Mouse (Mus musculus) lung, adult 2 months (tissue): ENCODE measurements around the gene Slc6a1. TPM values are rescaled to one million over a fixed set of nuclear protein-coding genes. Genes with fewer than 3 reads are reported as not detected.

Experiments used
- DNase-seq: peaks from one replicate; pipeline ENCODE4 v3.0.0; 2022
- H3K4me1 ChIP-seq: fragments of 200-500 bp; 2 replicates; pipeline ENCODE4 v1.6.1; 2011; ENCODE audit warnings: low read length; ENCODE audit not compliant: control insufficient read depth, insufficient read depth
- H3K4me3 ChIP-seq: fragments of 200-500 bp; replicated peaks from 2 replicates; pipeline ENCODE3; 2011; ENCODE audit warnings: low read depth, mild to moderate bottlenecking, control low read depth, low read length; ENCODE audit errors: extremely low read depth
- CTCF ChIP-seq: fragments of 200-500 bp; IDR thresholded peaks from 2 replicates; pipeline ENCODE4 v1.5.1; 2011; ENCODE audit warnings: mild to moderate bottlenecking, low read length, control low read depth; ENCODE audit not compliant: insufficient read depth
- POLR2A ChIP-seq: fragments of 200-500 bp; IDR thresholded peaks from 2 replicates; pipeline ENCODE4 v1.6.1; 2011; ENCODE audit warnings: low read depth, mild to moderate bottlenecking, control low read depth, low read length, borderline replicate concordance; ENCODE audit errors: extremely low read depth
- WGBS: fragments of 180-500 bp; shearing (Covaris S2); methylation state at CpG from one replicate; pipeline ENCODE4 v1.1.7; 2018; 5-methylcytosine and 5-hydroxymethylcytosine counted together
- polyA plus RNA-seq: library from polyadenylated mRNA; depleted of rRNA; stranded (reverse); fragments of >200 nt; gene quantifications from 2 replicates; pipeline ENCODE4 v1.2.3, GENCODE M21; 2012; rRNA removed

The Slc6a1 gene
- polyA plus RNA-seq, 1 experiment: 0.24 TPM

GRCm38 (mm10) chr6:114347831-114348754, 65.7 kb downstream of the Slc6a1 start:
- no peak for TF ChIP-seq POLR2A
- no peak for DNase-seq
- 41% methylated on average over 13 of the region's 13 CpGs for WGBS
- H3K4me1 ChIP-seq: no peaks in the 10 kb centered on the region
- H3K4me3 ChIP-seq: no peak overlapping the region

DNA sequence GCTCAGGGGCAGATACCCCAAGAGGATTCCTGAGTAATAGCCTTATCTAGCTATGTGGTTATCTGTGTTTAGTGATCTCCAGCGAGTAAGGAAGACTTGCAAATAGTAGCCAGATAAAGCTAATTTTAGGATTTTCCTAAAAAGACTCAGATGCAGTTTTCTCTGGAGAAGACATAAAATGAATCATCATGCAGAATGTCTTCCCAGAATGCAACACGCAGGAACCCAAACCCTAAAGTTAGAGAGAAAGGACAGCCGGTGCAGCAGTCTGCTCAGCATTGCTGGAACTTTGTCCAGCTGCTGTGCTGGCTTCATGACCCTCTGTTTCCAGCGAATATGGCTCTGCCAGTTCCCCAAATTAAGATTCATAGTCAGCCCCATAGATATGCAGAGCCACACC, 72.2 kb downstream of the Slc6a1 start:
- no peak for DNase-seq
- TF ChIP-seq POLR2A (no peak), CTCF (no peak)
- H3K4me3 ChIP-seq: no peak overlapping the region
- no peaks in the 10 kb centered on the region for H3K4me1 ChIP-seq
- WGBS: 51% methylated on average over 4 of the region's 4 CpGs

GRCm38 (mm10) chr6:114358171-114358570, 75.7 kb downstream of the Slc6a1 start:
- DNase-seq: no peak

GRCm38 (mm10) chr6:114362355-114362754, 79.9 kb downstream of the Slc6a1 start:
- TF ChIP-seq POLR2A: no peak
- TF ChIP-seq CTCF: no peak
- WGBS: 51% methylated on average over 4 of the region's 4 CpGs
- no peak for DNase-seq
- H3K4me3 ChIP-seq: no peak overlapping the region
- H3K4me1 ChIP-seq: no peaks in the 10 kb centered on the region

More at GRCm38 (mm10) chr6:114358171-114358570, 75.7 kb downstream of the Slc6a1 start:
- WGBS: 27% methylated on average over 3 of the region's 3 CpGs
- Histone ChIP-seq H3K4me1 (no peaks in the 10 kb centered on the region), H3K4me3 (no peak overlapping the region)
- no peak for TF ChIP-seq CTCF
- TF ChIP-seq POLR2A: no peak

DNA sequence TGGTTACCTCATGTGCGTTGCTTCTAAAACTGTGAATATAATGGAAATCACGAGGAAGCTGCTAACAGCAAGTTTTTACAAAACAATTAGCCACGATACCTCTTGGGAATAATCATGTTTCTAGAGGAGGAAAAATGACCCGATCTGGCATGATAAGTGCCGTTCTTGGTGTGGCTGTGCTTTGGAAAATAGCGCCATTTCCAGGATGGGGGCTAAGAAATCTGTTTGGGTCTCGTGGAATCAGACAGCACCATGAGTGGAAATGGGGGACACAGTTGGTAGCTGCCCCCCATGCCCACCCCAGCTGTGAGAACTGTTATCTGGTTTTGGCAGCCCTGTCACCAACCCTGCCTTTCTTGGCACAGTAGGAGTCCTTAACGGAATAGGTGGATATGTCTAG, 81.3 kb downstream of the Slc6a1 start:
- Histone ChIP-seq H3K4me1 (no peaks in the 10 kb centered on the region), H3K4me3 (no peak overlapping the region)
- no peak for TF ChIP-seq CTCF
- no peak for TF ChIP-seq POLR2A
- 78% methylated on average over 8 of the region's 8 CpGs for WGBS
- no peak for DNase-seq

GRCm38 (mm10) chr6:114364734-114365133, 82.3 kb downstream of the Slc6a1 start:
- 71% methylated on average over 5 of the region's 5 CpGs for WGBS
- H3K4me3 ChIP-seq: no peak overlapping the region
- no peaks in the 10 kb centered on the region for H3K4me1 ChIP-seq
- no peak for DNase-seq
- TF ChIP-seq POLR2A (no peak), CTCF (no peak)

DNA sequence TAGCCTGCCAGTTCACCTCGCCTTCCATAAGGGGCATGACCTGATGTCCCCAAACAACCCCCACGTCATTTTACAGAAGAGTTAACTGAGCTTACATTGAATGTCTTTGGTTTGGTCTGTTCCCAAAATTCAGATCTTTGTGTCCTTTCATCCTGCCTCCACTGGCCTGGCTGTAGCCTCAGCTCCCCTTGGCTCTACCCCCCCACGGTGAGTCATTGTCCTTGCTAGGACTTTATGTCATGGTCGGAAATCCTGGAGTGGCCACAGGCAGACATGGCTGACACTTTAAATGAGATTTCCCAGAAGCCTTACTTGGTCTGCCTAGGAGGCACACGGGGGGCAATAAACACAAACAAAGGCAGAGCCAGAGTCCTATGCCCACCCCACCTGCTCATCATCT, 83.8 kb downstream of the Slc6a1 start:
- no peaks in the 10 kb centered on the region for H3K4me1 ChIP-seq
- no peak overlapping the region for H3K4me3 ChIP-seq
- WGBS: 60% methylated on average over 5 of the region's 5 CpGs
- no peak for TF ChIP-seq CTCF
- TF ChIP-seq POLR2A: no peak
- DNase-seq: no peak

Other genes starting within 250 kb of the Slc6a1 start
- 1.6 and 2.8 TPM in 2 replicates for gene Atp2b2, start 240.0 kb upstream of the Slc6a1 start, polyA plus RNA-seq
- gene Slc6a11, start 151.4 kb upstream of the Slc6a1 start, polyA plus RNA-seq: 0.02 TPM in 1 of 2 replicates, not detected in the other
- 0.32 and 0.66 TPM in 2 replicates for gene Hrh1, start 115.3 kb downstream of the Slc6a1 start, polyA plus RNA-seq